Mouse (Mus musculus) heart, postnatal 0 days (tissue): ENCODE data around the gene Cnr2.

Experiments used
- CTCF ChIP-seq: IDR thresholded peaks from 2 replicates; pipeline ENCODE4 v1.5.1; 2016; ENCODE audit warnings: antibody characterized with exemption, control low read depth, low read depth
- EP300 ChIP-seq: IDR thresholded peaks from 2 replicates; pipeline ENCODE4 v1.6.1; 2016; ENCODE audit warnings: antibody characterized with exemption, low read depth

GRCm38 (mm10) chr4:135847581-135847980 is 47.6 kb upstream of the Cnr2 start:
- TF ChIP-seq EP300, result no peak
- TF ChIP-seq CTCF, result no peak
